Mouse (Mus musculus) layer of hippocampus, adult 8-10 months (tissue): ENCODE data around the gene Prkar1a. TPM values are rescaled to one million over a fixed set of nuclear protein-coding genes. Genes with fewer than 3 reads are reported as not detected.

Experiments used
- DNase-seq, 2 experiments: peaks; one replicate each; pipeline ENCODE4 v3.0.0; 2022; ENCODE audit warnings: low spot score in 2 of 2
- total RNA-seq, 4 experiments: library from RNA; stranded (reverse); gene quantifications; 2 replicates each; pipeline ENCODE4 v1.2.4; 2022

The Prkar1a gene
- total RNA-seq, 4 experiments from 2014 or later: 539 to 574 (median 549) TPM

DNA sequence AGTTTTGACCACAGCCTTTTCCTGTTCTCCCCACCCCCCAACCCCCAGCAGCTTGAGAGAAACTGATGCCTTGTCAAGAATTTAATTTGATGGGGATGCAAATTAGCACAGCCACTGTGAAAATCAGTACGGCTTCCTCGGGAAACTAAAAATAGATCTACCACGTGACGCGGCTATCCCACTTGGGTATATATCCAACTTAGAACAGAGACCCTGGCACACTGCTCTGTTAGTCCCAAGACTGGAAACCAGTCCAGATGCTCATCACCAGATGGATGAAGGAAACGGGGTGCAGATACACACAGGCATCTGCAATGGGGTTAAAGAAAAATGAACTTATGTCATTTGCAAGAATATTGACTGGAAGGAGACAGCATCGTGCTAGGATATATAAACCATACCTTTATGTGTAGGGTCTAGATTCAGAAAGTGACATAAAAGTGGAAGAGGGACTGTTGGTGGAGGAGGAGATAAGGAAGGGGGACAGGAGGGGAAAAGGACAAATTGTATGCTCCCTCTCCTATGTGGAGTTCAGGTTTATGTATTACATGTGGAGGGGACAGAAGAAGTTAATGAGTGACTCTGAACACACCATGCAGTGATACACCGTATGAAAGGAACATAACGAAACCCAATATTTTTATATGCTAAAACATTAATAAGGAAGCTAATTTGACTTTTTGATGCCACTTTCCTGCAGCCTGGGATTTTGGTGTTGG, 56.3 kb downstream of the Prkar1a start:
- no peak for DNase-seq

- DNase-seq: no peak
These were observed 56.8 kb downstream of the Prkar1a start for GRCm38 (mm10) chr11:109706055-109706412.

GRCm38 (mm10) chr11:109706586-109706985, 57.4 kb downstream of the Prkar1a start:
- DNase-seq: no peak

- no peak for DNase-seq
These were observed 58.2 kb downstream of the Prkar1a start for GRCm38 (mm10) chr11:109707442-109707841.

DNA sequence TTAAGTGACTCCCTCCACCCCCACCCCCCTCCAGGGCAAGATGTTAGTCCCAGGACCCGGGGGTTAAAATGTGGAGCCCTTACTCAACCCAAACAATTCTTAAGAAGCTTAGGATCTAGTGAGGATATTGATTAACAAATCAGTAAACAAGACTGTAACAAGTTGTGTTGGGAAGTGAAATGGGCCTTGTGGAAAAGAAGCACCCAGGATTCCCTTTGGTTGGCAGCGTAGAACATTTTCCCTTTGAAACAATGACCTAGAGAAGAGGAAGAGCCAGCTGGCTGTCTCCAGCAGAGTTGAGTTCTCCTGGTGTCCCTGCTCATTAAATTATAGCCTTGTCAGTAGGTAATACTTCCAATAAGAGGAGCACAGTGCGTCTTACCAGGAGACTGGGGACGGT, 59.6 kb downstream of the Prkar1a start:
- DNase-seq: no peak

DNA sequence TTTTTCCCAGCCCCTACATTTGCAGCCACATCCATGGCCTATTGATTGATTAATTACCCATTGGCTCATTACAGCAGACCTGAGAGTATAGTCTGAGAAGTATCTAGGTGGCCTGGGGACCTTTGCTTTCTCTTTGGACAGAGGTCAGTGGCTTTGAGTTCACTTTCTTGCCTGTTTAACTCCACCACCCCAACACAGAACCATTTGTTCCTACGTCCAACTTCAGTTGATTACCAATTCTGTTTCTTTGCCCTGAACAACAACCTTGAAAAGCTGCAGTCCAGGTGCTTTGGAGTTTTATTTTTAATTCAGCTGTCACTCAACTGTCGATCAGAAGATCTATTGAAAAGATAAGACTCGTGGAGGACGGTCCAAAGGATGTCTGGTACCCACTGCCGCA, 60.3 kb downstream of the Prkar1a start:
- no peak for DNase-seq

DNA sequence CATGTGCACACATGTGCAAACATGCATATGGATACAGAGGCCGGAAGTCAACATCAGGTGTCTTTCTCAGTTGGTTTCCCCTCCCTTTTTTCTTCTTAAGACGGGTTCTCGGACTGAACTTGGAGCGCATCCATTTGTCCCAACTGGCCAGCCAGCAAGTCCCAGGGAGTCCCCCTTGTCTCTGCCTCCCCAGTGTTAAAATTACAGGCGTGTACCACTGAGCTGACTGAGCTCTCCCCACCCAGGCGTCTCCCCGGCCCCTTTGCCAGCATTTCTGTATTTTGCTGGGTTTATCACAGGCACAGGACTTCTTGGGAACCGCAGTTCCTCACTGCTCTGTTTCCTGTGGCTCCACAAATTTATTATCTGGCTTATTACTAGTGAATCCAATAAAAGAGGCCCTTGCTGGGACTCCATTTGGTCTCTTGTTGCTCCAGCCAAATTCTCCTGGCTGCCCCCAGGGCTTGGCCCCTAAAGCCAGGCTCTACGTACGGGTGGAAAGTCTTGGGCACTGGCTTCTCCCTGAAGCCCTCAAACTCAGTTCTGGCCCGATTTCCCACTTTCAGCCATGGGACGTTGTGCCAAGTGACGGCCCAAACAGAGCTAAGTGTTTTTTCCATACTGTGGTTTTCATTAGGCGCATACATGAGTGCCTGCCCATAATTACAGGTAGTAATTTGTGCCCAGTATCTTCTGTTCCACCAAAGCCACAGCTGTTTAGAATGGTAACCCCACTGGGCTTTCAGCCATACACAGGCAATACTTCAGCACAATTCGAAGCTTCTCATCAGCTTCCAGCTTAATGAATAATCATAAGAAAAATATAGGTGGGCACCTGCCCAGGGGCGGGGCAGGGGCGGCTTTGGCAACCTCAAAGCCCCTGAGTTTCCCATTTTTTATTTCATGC, 65.4 kb downstream of the Prkar1a start:
- DNase-seq: no peak

GRCm38 (mm10) chr11:109715311-109715781, 66.1 kb downstream of the Prkar1a start:
- no peak for DNase-seq

- no peak for DNase-seq
These were observed 67.8 kb downstream of the Prkar1a start for GRCm38 (mm10) chr11:109716981-109717380.

GRCm38 (mm10) chr11:109717448-109717847, 68.2 kb downstream of the Prkar1a start:
- peak in 1 of 2 experiments; percentile 21 for DNase-seq

DNA sequence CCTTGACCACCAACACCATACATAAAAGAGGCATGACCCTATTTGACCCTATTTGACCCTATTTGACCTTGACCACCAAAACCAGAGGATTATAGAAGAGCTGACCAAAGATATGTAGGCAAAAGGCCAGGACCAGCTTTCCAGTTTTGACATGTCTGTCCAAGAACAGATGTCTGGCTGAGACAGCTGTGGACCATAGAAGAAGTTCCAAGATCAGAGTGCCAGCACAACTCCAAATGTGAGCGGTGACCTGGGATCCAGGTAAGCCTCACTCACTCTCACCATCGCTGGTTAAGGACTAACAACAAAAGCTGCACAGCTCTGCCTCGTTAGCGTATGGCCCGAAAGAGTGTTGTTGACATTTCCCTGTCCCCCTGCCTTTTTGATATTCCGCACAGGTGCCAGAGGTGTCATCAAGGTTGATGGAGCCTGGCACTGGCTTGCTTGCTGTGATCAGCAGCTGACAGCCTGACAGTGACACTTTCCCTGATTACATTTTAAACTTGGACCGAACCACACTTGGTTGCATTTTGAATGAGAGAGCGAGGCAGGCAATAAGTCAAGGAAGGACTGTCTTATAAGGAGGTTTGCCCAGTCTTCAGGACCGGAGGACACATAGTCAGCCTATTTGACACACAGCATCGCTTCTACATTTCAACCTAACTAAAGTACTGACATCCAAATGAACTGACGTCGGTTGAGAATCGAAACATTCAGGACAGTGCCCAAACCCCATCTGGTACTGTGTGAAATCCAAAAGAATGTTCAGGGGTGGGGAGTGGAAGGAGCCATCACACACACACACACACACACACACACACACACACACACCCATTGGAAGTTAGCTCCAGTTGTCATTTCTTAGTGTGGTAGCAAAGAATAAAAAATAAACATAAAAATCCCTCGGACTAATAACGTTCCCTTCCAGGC, 69.0 kb downstream of the Prkar1a start:
- DNase-seq: no peak

Other genes starting within 250 kb of the Prkar1a start
- gene 9930022D16Rik, start 235.5 kb upstream of the Prkar1a start, total RNA-seq: not detected
- gene Amz2, start 223.5 kb upstream of the Prkar1a start, total RNA-seq: 10 to 100 TPM; 48.6 to 68.6 (median 55.6) TPM
- 10 to 100 TPM; 14.1 to 22.3 (median 19.7) TPM for gene Arsg, start 176.0 kb upstream of the Prkar1a start, total RNA-seq
- 10 to 100 TPM in 2 of 4 experiments, 1 to 10 TPM in 2; 6.6 to 11.5 (median 10.3) TPM for gene Slc16a6, start 175.8 kb upstream of the Prkar1a start, total RNA-seq
- 10 to 100 TPM; 22.9 to 25.6 (median 23.6) TPM for gene Wipi1, start 37.4 kb upstream of the Prkar1a start, total RNA-seq
- 10 to 100 TPM; 12.3 to 14.9 (median 13.1) TPM for gene Fam20a, start 72.9 kb downstream of the Prkar1a start, total RNA-seq
- gene 1700012B07Rik, start 178.6 kb downstream of the Prkar1a start, total RNA-seq: not detected